Mouse (Mus musculus): Measurements from ENCODE around the gene Adig. TPM values are rescaled to one million over a fixed set of nuclear protein-coding genes. Genes with fewer than 3 reads are reported as not detected.

The Adig gene
- total and polyA plus RNA-seq, 3 experiments: not detected

DNA sequence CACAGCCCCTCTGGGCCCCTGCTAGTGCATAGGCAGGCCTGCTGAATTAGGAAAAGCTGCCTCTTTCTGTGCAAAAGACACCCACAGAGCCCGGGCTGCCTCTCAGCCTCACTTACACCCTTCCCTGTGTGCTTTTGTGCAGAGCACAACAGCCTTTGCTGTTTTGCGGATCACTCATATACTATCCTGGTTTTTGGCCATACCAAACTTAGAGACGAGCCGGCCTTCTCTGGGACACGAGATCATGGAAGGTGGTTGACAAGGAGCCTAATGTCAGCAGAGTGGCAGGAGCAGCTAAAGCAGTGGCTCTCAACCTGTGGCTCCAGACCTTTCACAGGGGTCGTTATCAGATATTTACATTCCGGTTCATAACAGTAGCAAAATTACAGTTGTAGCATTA, 814 bp downstream of the Adig start:
- H3K27ac ChIP-seq (ENCODE audit: insufficient read depth, low read depth): no peak overlapping the region
- no peak for TF ChIP-seq EP300 (IDR thresholded peaks at IDR 0.05; ENCODE audit: low read length)
- TF ChIP-seq NRF1 (IDR thresholded peaks at IDR 0.05; ENCODE audit: low read depth, low read length): no peak
- no peak for TF ChIP-seq PAX5 (IDR thresholded peaks at IDR 0.05; ENCODE audit: low read length)
- TF ChIP-seq CHD1 (IDR thresholded peaks at IDR 0.05; ENCODE audit: low read depth, low read length): no peak
- no peaks in the 10 kb centered on the region for H3K9me3 ChIP-seq (replicated peaks; ENCODE audit: low read length)
- H3K27me3 ChIP-seq (replicated peaks): peaks cover 5% of the 10 kb centered on the region
- H3K4me2 ChIP-seq (ENCODE audit: insufficient read depth, low read depth, poor library complexity, severe bottlenecking): no peak overlapping the region
- H3K4me3 ChIP-seq (replicated peaks in 1 of 3; ENCODE audit: low read depth in 2 of 3, low read length in 2 of 3, poor library complexity in 1 of 3): no peak overlapping the region
- DNase-seq (ENCODE audit: extremely low read depth): no peak
- H3K9ac ChIP-seq (ENCODE audit: insufficient read depth, low read depth): no peak overlapping the region
- peaks cover 3 to 18% of the 10 kb centered on the region in 2 experiments for H3K36me3 ChIP-seq (replicated peaks in 1 of 2; ENCODE audit: control insufficient read depth in 1 of 2, insufficient read depth in 1 of 2, low read length in 1 of 2)
- dilution Hi-C loops (cut with MboI; ENCODE audit: extremely low pct_ligation_motif_present, extremely low pct_unique_long_range_greater_than_20kb, low sequenced_read_pairs) (no loop called here), in situ Hi-C loops (cut with MboI; ENCODE audit: low pct_ligation_motif_present, low pct_unique_long_range_greater_than_20kb, low sequenced_read_pairs) (no loop called here)
- H3K79me2 ChIP-seq (replicated peaks; ENCODE audit: control insufficient read depth, extremely low read depth, insufficient read depth, poor library complexity, severe bottlenecking): no peaks in the 10 kb centered on the region
- no peaks in the 10 kb centered on the region for H3K4me1 ChIP-seq (ENCODE audit: control insufficient read depth in 1 of 2, insufficient read depth in 2 of 2)

DNA sequence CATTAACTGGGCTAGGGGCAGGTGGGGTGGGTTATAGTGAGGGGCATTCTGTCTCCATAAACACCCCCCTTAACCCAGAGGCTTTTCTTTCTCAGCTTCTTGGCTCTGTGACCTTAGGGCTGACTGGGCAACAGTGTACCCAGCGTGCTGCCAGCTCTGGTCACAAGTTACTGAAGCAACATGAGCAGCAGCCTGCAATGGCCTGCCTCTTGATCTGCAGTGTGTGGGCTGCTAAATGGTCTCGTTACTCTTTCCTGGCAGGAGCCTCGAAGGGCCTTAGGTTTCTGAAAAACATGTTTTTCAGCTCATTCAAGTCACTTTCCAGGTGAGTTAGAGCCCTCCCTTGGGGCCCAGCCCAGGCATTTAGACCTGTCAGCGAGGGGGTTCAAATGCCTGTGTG, 1.3 kb downstream of the Adig start:
- in situ Hi-C loops (cut with MboI; ENCODE audit: low pct_ligation_motif_present, low pct_unique_long_range_greater_than_20kb, low sequenced_read_pairs) (no loop called here), dilution Hi-C loops (cut with MboI; ENCODE audit: extremely low pct_ligation_motif_present, extremely low pct_unique_long_range_greater_than_20kb, low sequenced_read_pairs) (no loop called here)
- Histone ChIP-seq H3K4me3 (replicated peaks in 1 of 3; ENCODE audit: low read depth in 2 of 3, low read length in 2 of 3, poor library complexity in 1 of 3) (no peak overlapping the region), H3K36me3 (replicated peaks in 1 of 2; ENCODE audit: control insufficient read depth in 1 of 2, insufficient read depth in 1 of 2, low read length in 1 of 2) (peaks cover 3 to 14% of the 10 kb centered on the region in 2 experiments), H3K27me3 (replicated peaks) (peaks cover 5% of the 10 kb centered on the region), H3K9ac (ENCODE audit: insufficient read depth, low read depth) (no peak overlapping the region), H3K4me2 (ENCODE audit: insufficient read depth, low read depth, poor library complexity, severe bottlenecking) (no peak overlapping the region), H3K9me3 (replicated peaks; ENCODE audit: low read length) (no peaks in the 10 kb centered on the region), H3K4me1 (ENCODE audit: control insufficient read depth in 1 of 2, insufficient read depth in 2 of 2) (no peaks in the 10 kb centered on the region), H3K79me2 (replicated peaks; ENCODE audit: control insufficient read depth, extremely low read depth, insufficient read depth, poor library complexity, severe bottlenecking) (no peaks in the 10 kb centered on the region), H3K27ac (ENCODE audit: insufficient read depth, low read depth) (no peak overlapping the region)
- no peak for DNase-seq (ENCODE audit: extremely low read depth)
- no peak for TF ChIP-seq MAFK (IDR thresholded peaks at IDR 0.05; ENCODE audit: insufficient replicate concordance, low read length)
- TF ChIP-seq SIN3A (IDR thresholded peaks at IDR 0.05; ENCODE audit: low read length): no peak

GRCm38 (mm10) chr2:158506475-158506874, 4.1 kb downstream of the Adig start:
- no peaks in the 10 kb centered on the region for H3K9me3 ChIP-seq (replicated peaks; ENCODE audit: low read length)
- H3K4me3 ChIP-seq (replicated peaks in 1 of 3; ENCODE audit: low read depth in 2 of 3, low read length in 2 of 3, poor library complexity in 1 of 3): no peak overlapping the region
- H3K36me3 ChIP-seq (replicated peaks in 1 of 2; ENCODE audit: control insufficient read depth in 1 of 2, insufficient read depth in 1 of 2, low read length in 1 of 2): no peaks in the 10 kb centered on the region
- H3K9ac ChIP-seq (ENCODE audit: insufficient read depth, low read depth): no peak overlapping the region
- no peaks in the 10 kb centered on the region for H3K79me2 ChIP-seq (replicated peaks; ENCODE audit: control insufficient read depth, extremely low read depth, insufficient read depth, poor library complexity, severe bottlenecking)
- no peaks in the 10 kb centered on the region for H3K4me1 ChIP-seq (ENCODE audit: control insufficient read depth in 1 of 2, insufficient read depth in 2 of 2)
- in situ Hi-C loops (cut with MboI; ENCODE audit: low pct_ligation_motif_present, low pct_unique_long_range_greater_than_20kb, low sequenced_read_pairs) (no loop called here), dilution Hi-C loops (cut with MboI; ENCODE audit: extremely low pct_ligation_motif_present, extremely low pct_unique_long_range_greater_than_20kb, low sequenced_read_pairs) (no loop called here)
- H3K4me2 ChIP-seq (ENCODE audit: insufficient read depth, low read depth, poor library complexity, severe bottlenecking): no peak overlapping the region
- no peak for DNase-seq (ENCODE audit: extremely low read depth)
- no peak for TF ChIP-seq MAFK (IDR thresholded peaks at IDR 0.05; ENCODE audit: insufficient replicate concordance, low read length)
- no peak for TF ChIP-seq MXI1 (IDR thresholded peaks at IDR 0.05; ENCODE audit: low read depth, low read length)
- TF ChIP-seq SIN3A (IDR thresholded peaks at IDR 0.05; ENCODE audit: low read length): no peak
- no peak for TF ChIP-seq KAT2A (IDR thresholded peaks at IDR 0.05; ENCODE audit: insufficient replicate concordance, low read length)
- TF ChIP-seq EP300 (IDR thresholded peaks at IDR 0.05; ENCODE audit: low read length): no peak
- H3K27ac ChIP-seq (ENCODE audit: insufficient read depth, low read depth): no peak overlapping the region
- peaks cover 5% of the 10 kb centered on the region for H3K27me3 ChIP-seq (replicated peaks)

All from CH12.LX (cell line).